18 mouse cellular contexts compared by ENCODE assay signal in the genomic region with DNA sequence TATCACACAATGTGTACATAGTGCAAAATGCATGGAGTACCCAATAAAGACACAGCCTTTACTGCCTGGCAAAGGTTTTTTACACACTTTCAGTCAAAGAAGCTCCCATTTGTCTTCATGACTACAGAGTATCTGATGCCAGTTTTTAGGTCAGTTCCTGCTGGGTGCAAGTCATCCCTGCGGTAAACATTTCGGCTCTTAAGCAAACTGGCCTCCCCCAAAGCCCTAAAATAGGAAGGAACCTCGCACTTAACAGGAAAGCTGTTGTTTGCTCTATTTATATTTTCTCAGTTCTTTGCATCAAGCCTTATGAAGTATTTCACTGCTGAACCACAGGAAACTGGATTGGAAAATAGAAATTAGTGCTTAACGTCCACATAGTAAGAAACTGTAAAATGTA.
"Had no signal": no experiment of that assay in that cellular context is flagged by ENCODE, and none has a peak within 500 bp of the region (broad histone marks: within the 10 kb centered on the region; RNA-seq: fewer than 3 reads in every experiment).

No protein-coding gene starts in this region.

- ATAC-seq: intestine, postnatal 0 days; liver, embryonic 12.5 days; midbrain, embryonic 13.5 days; midbrain, embryonic 16.5 days had no signal

- DNase-seq: kidney, adult 8-10 months; kidney, postnatal 10 days; kidney, postnatal 4 days; layer of hippocampus, adult 9-11 months; layer of hippocampus, postnatal 36 days; liver; lung, adult 18-20 months; lung, postnatal 10 days; lung, postnatal 36 days; right cerebral cortex, postnatal 14 days; spleen, adult 18-20 months; thymus, adult 2 months; thymus, postnatal 14 days; thymus, postnatal 4 days had no signal
